Mouse (Mus musculus): ENCODE results near the gene Snrpe.

The Snrpe gene

DNA sequence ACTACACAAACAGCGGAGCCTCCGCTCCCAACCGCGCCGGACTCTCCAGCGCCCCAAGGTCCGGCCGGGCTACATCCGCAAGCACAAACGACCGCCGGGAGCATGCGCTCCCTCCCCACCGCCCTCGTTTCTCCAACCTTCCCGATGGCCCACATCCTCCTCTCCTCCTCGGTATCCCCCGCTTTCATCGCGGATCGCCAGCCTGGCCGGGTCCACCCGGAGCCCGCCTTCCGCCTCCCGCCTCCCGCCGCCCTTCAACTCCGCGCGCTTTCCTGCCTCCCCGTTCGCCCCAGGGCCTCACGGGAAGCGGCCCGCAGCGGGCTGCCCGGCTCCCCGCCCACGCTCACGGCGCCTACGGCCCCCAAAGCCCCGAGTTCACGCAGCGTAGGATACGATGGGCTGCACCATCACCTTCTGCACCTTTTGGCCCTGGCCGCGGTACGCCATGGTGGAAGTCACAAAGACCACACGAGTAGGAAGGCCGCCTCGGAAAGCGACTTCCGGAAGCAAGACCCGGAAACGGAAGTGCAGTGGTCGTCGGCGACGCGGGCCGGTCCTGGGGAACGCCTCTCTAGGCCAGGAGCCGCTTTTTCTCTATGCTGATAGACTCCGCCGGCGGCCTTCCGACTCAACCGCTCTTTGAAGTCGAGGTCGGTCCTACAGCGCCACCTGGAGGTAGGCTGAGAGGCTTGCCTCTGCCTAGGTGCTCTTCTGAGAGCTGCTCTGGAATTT, at the start of gene Snrpe:
Snrpe (minus strand) TSS at position 521 of the 732 bp plus-strand sequence.
- DNase-seq (ENCODE audit: low spot score in 2 of 2), result peak; percentile 92 to 94

DNA sequence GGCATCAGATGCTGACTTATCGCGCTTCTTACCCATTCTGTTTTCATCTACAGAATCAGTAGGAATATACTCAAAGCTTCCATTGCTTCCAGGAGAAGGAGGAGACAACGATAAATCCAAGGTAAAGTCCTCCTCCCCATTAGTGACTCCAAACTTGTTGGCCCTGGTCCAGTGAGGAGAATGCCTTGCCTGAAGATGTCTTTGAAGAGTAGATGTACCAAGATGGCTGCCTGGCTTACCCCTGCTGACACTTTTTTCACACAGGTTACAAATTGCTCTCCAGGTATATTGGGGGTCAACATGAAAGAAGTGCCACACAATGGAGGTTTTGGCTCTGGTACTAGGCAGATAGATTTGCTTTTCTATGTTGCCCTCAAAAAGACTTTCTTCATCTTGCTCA, 48.8 kb upstream of the Snrpe start:
- no peak for DNase-seq (ENCODE audit: low spot score in 2 of 2)

DNA sequence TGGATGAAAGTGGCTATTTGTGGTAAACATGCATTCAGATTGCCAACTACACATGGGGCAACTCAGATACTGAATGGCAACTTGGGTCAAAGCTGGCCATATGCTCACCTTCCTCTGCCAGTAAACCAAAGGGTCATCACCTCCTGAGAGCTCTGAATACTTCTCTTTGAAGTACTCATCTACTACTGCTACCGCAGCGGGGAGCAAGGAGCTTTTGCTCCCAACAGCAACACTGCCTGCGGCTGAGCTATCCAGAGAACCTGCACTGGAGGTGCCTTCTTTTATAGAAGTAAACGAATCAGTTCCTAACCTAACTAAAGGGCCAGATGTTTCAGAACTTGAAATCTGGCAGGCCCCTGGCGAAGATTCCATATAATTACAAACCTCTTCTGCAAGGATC, 46.7 kb upstream of the Snrpe start:
- no peak for DNase-seq (ENCODE audit: low spot score in 2 of 2)

GRCm38 (mm10) chr1:133653033-133653432, 42.9 kb upstream of the Snrpe start:
- no peak for DNase-seq (ENCODE audit: low spot score in 2 of 2)

GRCm38 (mm10) chr1:133650288-133651055, 40.4 kb upstream of the Snrpe start:
- DNase-seq (ENCODE audit: low spot score in 2 of 2), result no peak

GRCm38 (mm10) chr1:133645652-133646051, 35.6 kb upstream of the Snrpe start:
- no peak for DNase-seq (ENCODE audit: low spot score in 2 of 2)

GRCm38 (mm10) chr1:133641163-133641562, 31.1 kb upstream of the Snrpe start:
- no peak for DNase-seq (ENCODE audit: low spot score in 2 of 2)

- no peak for DNase-seq (ENCODE audit: low spot score in 2 of 2)
Observed at GRCm38 (mm10) chr1:133638517-133638916, 28.4 kb upstream of the Snrpe start.

DNA sequence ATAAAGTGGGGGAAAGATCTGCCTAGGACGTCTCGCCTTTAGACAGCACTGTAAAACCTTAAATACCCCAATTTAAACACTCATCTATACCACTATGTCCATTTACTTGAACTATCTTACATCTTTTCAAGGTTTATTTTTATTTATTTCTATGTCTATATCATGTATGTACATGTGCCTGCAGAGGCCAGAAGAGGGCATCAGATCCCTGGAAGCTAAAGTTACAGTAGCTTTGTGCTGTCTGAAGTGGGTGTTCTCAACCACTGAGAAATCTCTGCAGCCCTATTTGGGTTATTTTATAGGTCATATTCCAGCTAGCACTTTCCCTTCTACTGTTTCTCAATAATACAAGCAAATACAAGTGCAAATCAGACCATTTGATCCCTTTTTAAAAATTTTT, 22.1 kb upstream of the Snrpe start:
- DNase-seq (ENCODE audit: low spot score in 2 of 2), result no peak

- DNase-seq (ENCODE audit: low spot score in 2 of 2), result no peak
Observed at GRCm38 (mm10) chr1:133625052-133625451, 15.0 kb upstream of the Snrpe start.

DNA sequence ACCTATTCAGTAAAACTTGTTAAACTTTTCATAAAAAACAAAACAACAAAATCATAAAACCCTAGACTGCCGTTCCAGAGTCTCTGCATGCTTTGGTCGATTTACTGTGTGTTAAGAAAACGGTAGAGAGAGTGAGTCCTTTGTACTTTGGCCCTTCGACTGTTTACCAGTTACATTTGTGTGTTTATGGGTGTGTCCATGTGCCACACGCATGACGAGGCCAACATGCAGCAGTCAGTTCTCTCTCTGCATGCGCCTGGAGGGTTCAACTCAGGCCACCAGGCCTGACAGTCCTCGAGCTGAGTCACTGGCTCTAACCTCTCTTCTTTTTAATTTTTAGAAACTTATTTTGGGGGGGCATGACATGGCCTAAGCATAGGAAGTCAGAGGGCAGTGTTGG, 8.2 kb upstream of the Snrpe start:
- no peak for DNase-seq (ENCODE audit: low spot score in 2 of 2)

GRCm38 (mm10) chr1:133617908-133618307, 7.8 kb upstream of the Snrpe start:
- no peak for DNase-seq (ENCODE audit: low spot score in 2 of 2)

GRCm38 (mm10) chr1:133613817-133614216, 3.7 kb upstream of the Snrpe start:
- no peak for DNase-seq (ENCODE audit: low spot score in 2 of 2)

GRCm38 (mm10) chr1:133611436-133611835, 1.3 kb upstream of the Snrpe start:
- DNase-seq (ENCODE audit: low spot score in 2 of 2), result no peak

GRCm38 (mm10) chr1:133610601-133611000, 510 bp upstream of the Snrpe start:
- no peak for DNase-seq (ENCODE audit: low spot score in 2 of 2)

GRCm38 (mm10) chr1:133603174-133603573, 6.9 kb downstream of the Snrpe start:
- DNase-seq (ENCODE audit: low spot score in 2 of 2), result no peak

GRCm38 (mm10) chr1:133596298-133597007, 13.6 kb downstream of the Snrpe start:
- no peak for DNase-seq (ENCODE audit: low spot score in 2 of 2)

DNA sequence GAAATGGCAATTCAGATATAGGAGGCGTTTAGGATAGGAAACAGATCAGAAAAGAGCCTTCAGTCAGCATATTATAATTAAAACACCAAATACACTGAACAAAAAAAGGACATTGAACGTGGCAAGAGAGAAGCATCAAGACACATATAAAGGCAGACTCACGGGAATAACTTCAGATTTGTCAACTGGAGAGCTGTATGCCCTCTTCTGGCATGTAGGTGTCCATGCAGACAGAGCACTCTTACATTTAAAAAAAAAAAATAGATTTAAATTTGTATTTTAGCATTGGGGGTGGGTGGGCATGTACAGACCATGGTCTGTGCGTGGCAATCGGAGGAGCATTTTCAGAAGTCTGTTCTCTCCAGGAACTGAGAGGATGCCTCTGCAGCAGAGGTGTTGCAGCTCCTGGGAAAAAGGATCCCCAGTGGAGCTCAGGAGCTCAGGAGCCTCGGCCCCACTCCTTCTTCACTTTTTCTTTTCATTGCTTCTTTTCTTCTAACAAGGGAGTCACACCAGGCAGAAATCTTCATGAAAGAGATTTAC, 24.0 kb downstream of the Snrpe start:
- DNase-seq (ENCODE audit: low spot score in 2 of 2), result no peak

GRCm38 (mm10) chr1:133571293-133571692, 38.8 kb downstream of the Snrpe start:
- no peak for DNase-seq (ENCODE audit: low spot score in 2 of 2)
